Mouse (Mus musculus) midbrain, embryonic 14.5 days (tissue): ENCODE results near the gene Bglap2. TPM values are rescaled to one million over a fixed set of nuclear protein-coding genes. Genes with fewer than 3 reads are reported as not detected.

Source experiments
- ATAC-seq: fragments of 200-750 bp; cut with Nextera tagmentation; 2 replicates; pipeline ENCODE4 v1.8.0; 2017; ENCODE audit warnings: moderate number of reproducible peaks, moderate library complexity; ENCODE audit not compliant: low FRiP score, low TSS enrichment
- DNase-seq: peaks from one replicate; pipeline ENCODE4 v3.0.0-alpha.2; 2015
- H3K27ac ChIP-seq: fragments of 300-500 bp; sonication (generic); replicated peaks from 2 replicates; pipeline ENCODE4 v1.5.1; 2014; ENCODE audit warnings: mild to moderate bottlenecking, low read depth, low read length, moderate library complexity
- H3K27me3 ChIP-seq: fragments of 300-500 bp; sonication (generic); 2 replicates; pipeline ENCODE4 v1.6.1; 2014; ENCODE audit warnings: low read length, control low read depth, mixed read lengths; ENCODE audit not compliant: control insufficient read depth, insufficient read depth
- H3K36me3 ChIP-seq: fragments of 300-500 bp; sonication (generic); 2 replicates; pipeline ENCODE4 v1.6.1; 2014; ENCODE audit warnings: low read length, control low read depth; ENCODE audit not compliant: control insufficient read depth, insufficient read depth
- H3K4me1 ChIP-seq: fragments of 300-500 bp; sonication (generic); 2 replicates; pipeline ENCODE4 v1.6.1; 2014; ENCODE audit warnings: mild to moderate bottlenecking, antibody characterized with exemption, low read length, control low read depth; ENCODE audit not compliant: control insufficient read depth, insufficient read depth
- H3K4me2 ChIP-seq: fragments of 300-500 bp; sonication (generic); 2 replicates; pipeline ENCODE4 v1.6.1; 2014; ENCODE audit warnings: mild to moderate bottlenecking, low read length, moderate library complexity
- H3K4me3 ChIP-seq: fragments of 300-500 bp; sonication (generic); replicated peaks from 2 replicates; pipeline ENCODE4 v1.5.1; 2014; ENCODE audit warnings: low read depth, low read length
- H3K9ac ChIP-seq: fragments of 300-500 bp; sonication (generic); replicated peaks from 2 replicates; pipeline ENCODE4 v1.6.1; 2014; ENCODE audit warnings: mild to moderate bottlenecking, low read length, moderate library complexity
- H3K9me3 ChIP-seq: fragments of 300-500 bp; sonication (generic); 2 replicates; pipeline ENCODE4 v1.6.1; 2016; ENCODE audit warnings: low read length, control low read depth, mixed read lengths; ENCODE audit not compliant: control insufficient read depth
- WGBS: fragments of 180-500 bp; shearing (Covaris S2); extraction: QIAGEN DNeasy Blood & Tissue Kit; methylation state at CpG from one replicate; pipeline ENCODE4 v1.1.7; 2014; 5-methylcytosine and 5-hydroxymethylcytosine counted together
- polyA plus RNA-seq: library from polyadenylated mRNA; unstranded; fragments of >200 nt; fragmentation: Nextera tagmentation; extraction: Ambion mirVana; gene quantifications from 2 replicates; pipeline ENCODE4 v1.2.1, GENCODE M21; 2014

Gene Bglap2
- polyA plus RNA-seq, 1 experiment from 2014 or later = not detected

- Histone ChIP-seq H3K27ac (no peak overlapping the region), H3K4me2 (no peak overlapping the region), H3K4me3 (no peak overlapping the region), H3K27me3 (no peaks in the 10 kb centered on the region), H3K36me3 (peaks cover 21% of the 10 kb centered on the region; the same call in 1 of the 2 replicates), H3K4me1 (peaks cover 12% of the 10 kb centered on the region), H3K9ac (no peak overlapping the region), H3K9me3 (no peaks in the 10 kb centered on the region)
- WGBS = 87% methylated on average over 5 of the region's 5 CpGs
- DNase-seq (no peak), ATAC-seq (no peak)
Observed at GRCm38 (mm10) chr3:88328956-88329355, 49.5 kb downstream of the Bglap2 start.

Other genes with a start within 250 kb of the Bglap2 start
- gene Mef2d, start 236.3 kb downstream of the Bglap2 start, polyA plus RNA-seq = 22.3 and 23.7 TPM in 2 replicates
- 0.21 and 0.22 TPM in 2 replicates for gene Rhbg, start 124.0 kb downstream of the Bglap2 start, polyA plus RNA-seq
- gene Gm38392, start 91.5 kb downstream of the Bglap2 start, polyA plus RNA-seq = not detected in 2 replicates
- 8.0 and 8.1 TPM in 2 replicates for gene Tsacc, start 81.7 kb downstream of the Bglap2 start, polyA plus RNA-seq
- gene Cct3, start 81.6 kb downstream of the Bglap2 start, polyA plus RNA-seq = 444 and 493 TPM in 2 replicates
- gene Glmp, start 53.7 kb downstream of the Bglap2 start, polyA plus RNA-seq = 56.6 and 64.3 TPM in 2 replicates
- 1.2 and 1.7 TPM in 2 replicates for gene Tmem79, start 42.6 kb downstream of the Bglap2 start, polyA plus RNA-seq
- 50.9 and 57.0 TPM in 2 replicates for gene Smg5, start 42.4 kb downstream of the Bglap2 start, polyA plus RNA-seq
- gene Paqr6, start 14.1 kb downstream of the Bglap2 start, polyA plus RNA-seq = 0.63 and 1.6 TPM in 2 replicates
- gene Bglap3, start 6.0 kb downstream of the Bglap2 start, polyA plus RNA-seq = not detected in 2 replicates
- gene Bglap, start 5.8 kb upstream of the Bglap2 start, polyA plus RNA-seq = 0.66 TPM in 1 of 2 replicates, not detected in the other
- 24.9 and 28.3 TPM in 2 replicates for gene Pmf1, start 31.6 kb upstream of the Bglap2 start, polyA plus RNA-seq
- 34.1 and 38.0 TPM in 2 replicates for gene Slc25a44, start 46.4 kb upstream of the Bglap2 start, polyA plus RNA-seq
- gene Sema4a, start 82.5 kb upstream of the Bglap2 start, polyA plus RNA-seq = 28.8 and 32.1 TPM in 2 replicates
- gene Lmna, start 131.3 kb upstream of the Bglap2 start, polyA plus RNA-seq = 31.0 and 34.3 TPM in 2 replicates
- gene Mex3a, start 153.7 kb upstream of the Bglap2 start, polyA plus RNA-seq = 50.8 and 51.8 TPM in 2 replicates
- not detected in 2 replicates for gene Rab25, start 169.6 kb upstream of the Bglap2 start, polyA plus RNA-seq
- gene Lamtor2, start 174.4 kb upstream of the Bglap2 start, polyA plus RNA-seq = 93.4 and 154 TPM in 2 replicates
- 42.4 and 47.8 TPM in 2 replicates for gene Ubqln4, start 175.1 kb upstream of the Bglap2 start, polyA plus RNA-seq
- 110 and 114 TPM in 2 replicates for gene Ssr2, start 197.2 kb upstream of the Bglap2 start, polyA plus RNA-seq
- 122 and 134 TPM in 2 replicates for gene Arhgef2, start 227.3 kb upstream of the Bglap2 start, polyA plus RNA-seq